Mouse (Mus musculus): ENCODE measurements at regions not wholly inside any gene's neighbourhood (a gene's known extent, or its start where the extent isn't known, plus 50 kb on each side); places are given as distances from the start of the nearest gene placed in this dataset.

DNA sequence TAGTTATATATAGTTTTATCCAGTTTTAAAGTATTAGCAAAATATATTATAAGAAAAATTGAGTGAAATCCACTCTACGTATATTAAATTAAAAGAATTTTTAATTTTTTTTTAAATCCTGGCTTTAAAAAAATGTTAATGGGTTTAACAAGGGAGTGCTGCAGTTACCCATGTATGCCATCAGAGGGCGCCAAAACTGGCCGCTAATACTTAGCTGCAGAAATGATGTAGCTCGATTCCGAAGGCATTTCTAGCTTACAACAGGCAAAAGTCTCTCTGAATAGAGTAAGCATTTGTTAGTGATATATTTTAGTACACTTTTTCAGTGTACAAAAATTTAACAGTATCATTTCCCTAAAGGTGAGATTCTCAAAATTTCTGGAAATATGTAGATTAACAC lies 73.1 kb downstream of the Olfr444 start:
- peak; percentile 6 for DNase-seq (ENCODE audit: extremely low spot score, low read depth, low spot score)
